Mouse (Mus musculus) ovary, postnatal 10 days (tissue): ENCODE data around the gene Krtap28-13.

Experiments used
- DNase-seq: peaks from one replicate; pipeline ENCODE4 v3.0.0; 2022; ENCODE audit warnings: low spot score

The Krtap28-13 gene

DNA sequence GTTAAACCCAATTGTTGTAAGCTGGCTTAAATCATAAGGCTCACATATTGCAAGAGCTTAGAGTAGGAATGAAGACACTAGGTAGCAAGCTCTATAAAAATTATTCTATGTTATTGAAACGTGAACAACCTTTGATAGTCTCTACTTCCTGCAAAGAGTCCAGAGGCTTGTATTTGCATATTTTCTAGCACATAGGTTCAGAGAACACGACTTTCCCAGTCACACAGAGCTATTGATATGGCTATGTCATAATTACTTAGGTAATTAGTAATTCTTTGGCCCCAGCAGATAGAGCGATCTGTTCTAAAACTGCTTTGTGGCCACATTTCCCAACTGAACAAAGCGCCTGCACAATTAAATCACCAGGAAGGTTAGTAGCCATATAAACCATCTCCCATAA, 36.2 kb downstream of the Krtap28-13 start:
- no peak for DNase-seq

DNA sequence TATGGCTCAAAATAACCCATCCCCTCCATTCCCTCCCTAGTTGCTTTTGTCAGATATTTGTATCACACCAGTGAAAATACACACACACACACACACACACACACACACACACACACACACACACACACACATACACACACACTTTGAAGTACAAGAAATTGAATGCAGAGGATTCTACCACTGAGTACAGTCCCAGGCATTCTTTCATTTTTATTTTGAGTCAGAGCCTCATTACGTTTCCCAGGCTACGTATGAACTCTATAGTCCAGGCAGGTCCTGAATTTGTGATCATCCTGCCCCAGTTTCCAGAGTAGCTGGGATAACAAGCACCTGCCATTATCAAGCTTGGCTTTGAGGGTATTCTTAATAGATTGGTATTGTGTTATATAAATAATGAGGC, 38.4 kb downstream of the Krtap28-13 start:
- DNase-seq: no peak

DNA sequence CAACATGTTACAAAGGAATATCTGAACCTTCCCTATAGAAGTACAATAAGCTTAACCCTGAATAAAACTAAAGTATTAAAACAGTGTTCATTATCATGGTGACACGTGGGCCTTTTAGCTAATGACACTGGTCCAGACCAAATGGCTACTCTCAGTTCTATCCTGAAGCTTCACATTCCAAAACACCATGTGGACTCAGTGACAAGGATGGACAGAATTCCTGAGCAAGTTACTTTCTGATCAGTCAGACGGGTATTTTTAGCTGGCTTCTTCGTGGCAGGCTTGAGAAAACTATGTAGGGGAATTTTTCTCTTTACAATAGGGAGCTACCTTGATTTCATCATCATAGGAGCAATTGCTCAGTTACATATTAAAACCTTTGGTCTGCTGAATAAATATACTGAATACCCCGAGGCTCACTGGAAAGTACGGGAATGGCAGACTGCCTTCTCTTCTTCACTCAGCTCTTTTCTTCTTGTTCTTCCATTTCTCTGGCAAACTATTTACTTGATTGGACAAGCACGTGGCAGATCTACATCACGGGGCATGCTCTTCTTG, 38.9 kb downstream of the Krtap28-13 start:
- no peak for DNase-seq

DNA sequence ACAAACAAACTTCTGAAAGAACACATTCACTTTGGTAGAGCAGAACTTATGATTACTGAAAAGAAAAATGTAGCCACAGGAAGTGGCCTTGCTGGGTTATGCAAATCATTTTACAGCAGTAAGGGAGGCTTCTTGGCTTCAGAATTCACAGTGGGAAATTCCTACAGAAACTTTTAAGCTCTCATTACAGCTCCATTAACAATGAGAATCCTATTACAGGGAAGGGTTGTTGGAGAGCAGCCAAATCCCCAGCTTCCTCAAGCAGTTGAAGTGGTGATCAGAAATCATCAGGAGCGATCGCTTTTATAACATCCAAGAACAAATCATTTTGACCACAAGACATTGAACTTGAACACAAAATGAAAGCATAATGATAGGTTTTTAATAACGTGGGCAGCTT, 41.2 kb downstream of the Krtap28-13 start:
- no peak for DNase-seq

DNA sequence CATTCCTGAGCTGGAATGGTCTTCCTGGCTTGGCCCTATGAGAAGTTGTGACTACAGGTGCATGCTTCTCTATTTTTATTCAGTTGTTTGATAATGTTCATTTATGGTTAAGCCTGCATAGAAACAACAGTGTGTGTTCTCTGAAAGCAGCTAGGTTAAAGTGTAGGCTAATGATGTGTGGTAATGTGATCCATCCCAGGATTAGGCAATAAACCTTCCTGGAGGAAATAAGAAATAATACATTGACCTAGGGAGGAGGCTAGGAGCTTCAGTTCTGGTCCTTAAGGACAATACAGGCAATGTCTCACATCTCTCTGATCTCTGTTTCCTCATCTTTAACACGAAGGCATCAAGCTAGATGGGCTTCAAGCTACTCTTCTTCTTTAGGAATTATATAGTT, 44.7 kb downstream of the Krtap28-13 start:
- DNase-seq: no peak

DNA sequence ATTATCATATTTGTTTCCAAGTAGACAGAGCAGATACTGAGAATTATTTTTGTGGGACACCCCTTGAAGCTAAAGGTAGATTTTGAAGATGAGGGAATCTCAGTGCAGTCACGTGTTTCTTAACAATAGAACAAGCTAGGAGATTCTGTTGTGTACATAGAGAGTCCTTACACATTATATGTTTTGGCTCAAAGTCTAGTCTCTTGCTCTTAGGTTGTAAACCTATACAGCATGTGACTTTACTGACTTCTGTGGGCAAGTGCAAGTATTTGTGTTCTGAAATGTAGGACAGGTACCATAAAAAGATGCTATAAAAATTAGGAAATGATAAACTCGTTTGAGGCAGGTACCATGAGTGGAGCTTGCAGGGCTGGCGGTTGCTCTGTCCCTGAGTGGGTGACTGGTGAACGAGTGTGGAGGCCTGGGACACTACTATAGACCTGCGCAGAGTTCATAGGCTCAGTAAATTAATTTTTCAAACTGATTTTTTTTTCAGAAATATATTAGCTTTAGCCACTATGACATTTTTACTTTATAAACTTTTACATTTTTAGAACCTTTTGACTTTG, 46.8 kb downstream of the Krtap28-13 start:
- DNase-seq: no peak

DNA sequence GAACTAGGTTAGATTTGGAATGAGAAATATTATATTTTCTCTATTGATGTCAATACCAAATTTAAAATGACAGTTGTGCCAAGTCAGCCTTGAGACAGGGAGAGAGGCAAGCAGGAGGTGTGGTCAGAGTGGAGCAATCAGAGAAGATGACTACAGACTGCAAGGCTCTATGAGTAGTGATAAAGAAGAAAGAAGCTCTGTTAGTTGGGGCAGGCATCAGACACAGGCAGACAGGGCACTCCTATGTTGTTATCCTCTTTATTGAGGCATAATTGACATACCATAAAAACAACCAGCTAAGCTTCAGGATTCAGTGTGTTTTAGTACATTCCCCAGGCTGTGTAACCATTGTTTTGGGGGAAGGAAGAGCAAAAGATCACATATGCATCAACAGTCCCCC, 50.3 kb downstream of the Krtap28-13 start:
- no peak for DNase-seq
